Mouse (Mus musculus): ENCODE measurements around the gene C2cd4d. TPM values are rescaled to one million over a fixed set of nuclear protein-coding genes. Genes with fewer than 3 reads are reported as not detected.

Gene C2cd4d
- total and polyA plus RNA-seq, 3 experiments: 0.14 TPM; not detected in 2

GRCm38 (mm10) chr3:94372641-94373040, 10.4 kb downstream of the C2cd4d start, which contains the start of gene Rorc:
Gene Rorc (plus strand): TSS chr3:94372794.
- H3K27me3 ChIP-seq (ENCODE audit: control insufficient read depth, insufficient read depth, low read length): no peaks in the 10 kb centered on the region; the same call in 1 of the 2 replicates
- DNase-seq: peak; percentile 53 to 70
- H3K36me3 ChIP-seq (ENCODE audit: control insufficient read depth, insufficient read depth, low read length): no peaks in the 10 kb centered on the region
- peak; percentile 38; the same call in 1 of the 2 replicates for TF ChIP-seq POLR2A (IDR thresholded peaks at IDR 0.05; ENCODE audit: insufficient read depth, low read depth, low read length)
- no peak for TF ChIP-seq CTCF (IDR thresholded peaks at IDR 0.05)
- TF ChIP-seq EP300 (IDR thresholded peaks at IDR 0.05; ENCODE audit: insufficient read depth, low read depth, low read length): no peak
- intact Hi-C loops (cut with DNase I): loop anchor here (2.0 kb wide), 1 partner anchor 70 kb away; the partner anchor contains the start of genes Mrpl9 and Oaz3
- no peaks in the 10 kb centered on the region for H3K79me2 ChIP-seq (replicated peaks; ENCODE audit: control insufficient read depth, insufficient read depth, low read length)
- peak within 1 kb of the TSS; percentile 34 for H3K4me3 ChIP-seq
- peak within 1 kb of the TSS; percentile 55 for H3K27ac ChIP-seq
- WGBS: 13% methylated on average over 5 of the region's 5 CpGs
- peaks cover 1% of the 10 kb centered on the region; the same call in 1 of the 2 replicates for H3K4me1 ChIP-seq (ENCODE audit: control insufficient read depth, insufficient read depth, low read length)
- H3K9ac ChIP-seq (ENCODE audit: low read depth, low read length): peak within 1 kb of the TSS; percentile 23

- Histone ChIP-seq H3K4me1 (ENCODE audit: control insufficient read depth, insufficient read depth, low read length) (peaks cover 1% of the 10 kb centered on the region; the same call in 1 of the 2 replicates), H3K79me2 (replicated peaks; ENCODE audit: control insufficient read depth, insufficient read depth, low read length) (no peaks in the 10 kb centered on the region), H3K27ac (peak overlapping the region; percentile 55; the same call in 1 of the 2 replicates), H3K27me3 (ENCODE audit: control insufficient read depth, insufficient read depth, low read length) (no peaks in the 10 kb centered on the region; the same call in 1 of the 2 replicates), H3K9ac (ENCODE audit: low read depth, low read length) (peak overlapping the region; percentile 23), H3K4me3 (peak overlapping the region; percentile 34), H3K36me3 (ENCODE audit: control insufficient read depth, insufficient read depth, low read length) (no peaks in the 10 kb centered on the region)
- intact Hi-C loops (cut with DNase I): loop anchor here (2.0 kb wide), 1 partner anchor 70 kb away; the partner anchor contains the start of genes Mrpl9 and Oaz3
- TF ChIP-seq EP300 (IDR thresholded peaks at IDR 0.05; ENCODE audit: insufficient read depth, low read depth, low read length) (no peak), CTCF (IDR thresholded peaks at IDR 0.05) (no peak), POLR2A (IDR thresholded peaks at IDR 0.05; ENCODE audit: insufficient read depth, low read depth, low read length) (no peak)
- no peak for DNase-seq
- WGBS: 4% methylated on average over 10 of the region's 10 CpGs
Measured at GRCm38 (mm10) chr3:94373090-94373489, 10.9 kb downstream of the C2cd4d start.

- WGBS: 2% methylated on average over 5 of the region's 5 CpGs
- H3K4me3 ChIP-seq: peak overlapping the region; percentile 34; the same call in 1 of the 2 replicates
- intact Hi-C loops (cut with DNase I): loop anchor here (2.0 kb wide), 1 partner anchor 69 kb away; the partner anchor contains the start of genes Mrpl9 and Oaz3
Measured at GRCm38 (mm10) chr3:94373597-94374011, 11.4 kb downstream of the C2cd4d start.

GRCm38 (mm10) chr3:94374636-94375035, 12.4 kb downstream of the C2cd4d start:
- peaks cover 1% of the 10 kb centered on the region; the same call in 1 of the 2 replicates for H3K4me1 ChIP-seq (ENCODE audit: control insufficient read depth, insufficient read depth, low read length)
- DNase-seq: no peak
- H3K79me2 ChIP-seq (replicated peaks; ENCODE audit: control insufficient read depth, insufficient read depth, low read length): no peaks in the 10 kb centered on the region
- H3K27ac ChIP-seq: no peak overlapping the region
- H3K4me3 ChIP-seq: no peak overlapping the region
- H3K36me3 ChIP-seq (ENCODE audit: control insufficient read depth, insufficient read depth, low read length): no peaks in the 10 kb centered on the region
- no peak overlapping the region for H3K9ac ChIP-seq (ENCODE audit: low read depth, low read length)
- intact Hi-C loops (cut with DNase I): no loop called here
- H3K27me3 ChIP-seq (ENCODE audit: control insufficient read depth, insufficient read depth, low read length): no peaks in the 10 kb centered on the region; the same call in 1 of the 2 replicates
- no peak for TF ChIP-seq CTCF (IDR thresholded peaks at IDR 0.05)
- no peak for TF ChIP-seq EP300 (IDR thresholded peaks at IDR 0.05; ENCODE audit: insufficient read depth, low read depth, low read length)
- TF ChIP-seq POLR2A (IDR thresholded peaks at IDR 0.05; ENCODE audit: insufficient read depth, low read depth, low read length): no peak

More at GRCm38 (mm10) chr3:94373597-94374011, 11.4 kb downstream of the C2cd4d start:
- no peaks in the 10 kb centered on the region for H3K36me3 ChIP-seq (ENCODE audit: control insufficient read depth, insufficient read depth, low read length)
- no peaks in the 10 kb centered on the region for H3K79me2 ChIP-seq (replicated peaks; ENCODE audit: control insufficient read depth, insufficient read depth, low read length)
- H3K27me3 ChIP-seq (ENCODE audit: control insufficient read depth, insufficient read depth, low read length): no peaks in the 10 kb centered on the region; the same call in 1 of the 2 replicates
- H3K27ac ChIP-seq: no peak overlapping the region
- peaks cover 1% of the 10 kb centered on the region; the same call in 1 of the 2 replicates for H3K4me1 ChIP-seq (ENCODE audit: control insufficient read depth, insufficient read depth, low read length)
- TF ChIP-seq EP300 (IDR thresholded peaks at IDR 0.05; ENCODE audit: insufficient read depth, low read depth, low read length): no peak
- no peak for TF ChIP-seq CTCF (IDR thresholded peaks at IDR 0.05)
- no peak for TF ChIP-seq POLR2A (IDR thresholded peaks at IDR 0.05; ENCODE audit: insufficient read depth, low read depth, low read length)
- peak in 1 of 2 experiments; percentile 27 for DNase-seq
- no peak overlapping the region for H3K9ac ChIP-seq (ENCODE audit: low read depth, low read length)

- 77% methylated on average over 2 of the region's 2 CpGs for WGBS
- H3K79me2 ChIP-seq (replicated peaks; ENCODE audit: control insufficient read depth, insufficient read depth, low read length): no peaks in the 10 kb centered on the region
- H3K4me1 ChIP-seq (ENCODE audit: control insufficient read depth, insufficient read depth, low read length): peaks cover 1% of the 10 kb centered on the region; the same call in 1 of the 2 replicates
- DNase-seq: no peak
- no peaks in the 10 kb centered on the region for H3K36me3 ChIP-seq (ENCODE audit: control insufficient read depth, insufficient read depth, low read length)
- H3K9ac ChIP-seq (ENCODE audit: low read depth, low read length): no peak overlapping the region
- TF ChIP-seq EP300 (IDR thresholded peaks at IDR 0.05; ENCODE audit: insufficient read depth, low read depth, low read length): no peak
- TF ChIP-seq CTCF (IDR thresholded peaks at IDR 0.05): no peak
- TF ChIP-seq POLR2A (IDR thresholded peaks at IDR 0.05; ENCODE audit: insufficient read depth, low read depth, low read length): no peak
- intact Hi-C loops (cut with DNase I): no loop called here
- no peak overlapping the region for H3K27ac ChIP-seq
- no peak overlapping the region for H3K4me3 ChIP-seq
- no peaks in the 10 kb centered on the region; the same call in 1 of the 2 replicates for H3K27me3 ChIP-seq (ENCODE audit: control insufficient read depth, insufficient read depth, low read length)
Measured at GRCm38 (mm10) chr3:94375146-94375545, 12.9 kb downstream of the C2cd4d start.

GRCm38 (mm10) chr3:94375861-94376260, 13.6 kb downstream of the C2cd4d start:
- H3K9ac ChIP-seq (ENCODE audit: low read depth, low read length): no peak overlapping the region
- peaks cover 1% of the 10 kb centered on the region; the same call in 1 of the 2 replicates for H3K4me1 ChIP-seq (ENCODE audit: control insufficient read depth, insufficient read depth, low read length)
- TF ChIP-seq EP300 (IDR thresholded peaks at IDR 0.05; ENCODE audit: insufficient read depth, low read depth, low read length) (no peak), POLR2A (IDR thresholded peaks at IDR 0.05; ENCODE audit: insufficient read depth, low read depth, low read length) (no peak), CTCF (IDR thresholded peaks at IDR 0.05) (no peak)
- no peaks in the 10 kb centered on the region; the same call in 1 of the 2 replicates for H3K27me3 ChIP-seq (ENCODE audit: control insufficient read depth, insufficient read depth, low read length)
- 62% methylated on average over 5 of the region's 5 CpGs for WGBS
- no peak for DNase-seq
- intact Hi-C loops (cut with DNase I): no loop called here
- no peaks in the 10 kb centered on the region for H3K79me2 ChIP-seq (replicated peaks; ENCODE audit: control insufficient read depth, insufficient read depth, low read length)
- H3K4me3 ChIP-seq: no peak overlapping the region
- no peaks in the 10 kb centered on the region for H3K36me3 ChIP-seq (ENCODE audit: control insufficient read depth, insufficient read depth, low read length)
- H3K27ac ChIP-seq: no peak overlapping the region
